In genomic region chr11:68408127-68408526, GRCm38 (mm10) we compare ENCODE assay signal across 8 mouse cellular contexts. TPM values are rescaled to one million over a fixed set of nuclear protein-coding genes. Genes with fewer than 3 reads are reported as not detected.
DNase-seq lines count a peak whose midpoint lies in the region; TF ChIP-seq lines count a peak whose summit lies in the region.
"Had no signal": no experiment of that assay in that cellular context is flagged by ENCODE, and none has a peak within 500 bp of the region (broad histone marks: within the 10 kb centered on the region; RNA-seq: fewer than 3 reads in every experiment).

No protein-coding gene starts in this region.

- no peak overlapping the region for H3K4me2 ChIP-seq in CH12.LX (ENCODE audit: insufficient read depth, low read depth, poor library complexity, severe bottlenecking)
- H3K4me2 ChIP-seq: limb, embryonic 13.5 days had no signal

- TF ChIP-seq RAD21 in CH12.LX (IDR thresholded peaks at IDR 0.05; ENCODE audit: low read depth, low read length): no peak; the same call in none of the 2 replicates

- peaks cover under 1% of the 10 kb centered on the region for H3K9me3 ChIP-seq in CH12.LX (replicated peaks; ENCODE audit: low read length)
- H3K9me3 ChIP-seq: limb, embryonic 13.5 days had no signal

- TF ChIP-seq POLR2A in CH12.LX (IDR thresholded peaks at IDR 0.05; ENCODE audit: low read depth, low read length): no peak

- in situ Hi-C loops in CH12.LX (cut with MboI; ENCODE audit: low pct_ligation_motif_present, low pct_unique_long_range_greater_than_20kb, low sequenced_read_pairs): loop anchor here (5.0 kb wide), 1 partner anchor 411 kb away; no protein-coding TSS in a partner anchor

- no peak overlapping the region for H3K27ac ChIP-seq in CH12.LX (ENCODE audit: insufficient read depth, low read depth)
- H3K27ac ChIP-seq: limb, embryonic 13.5 days had no signal

- peak; percentile 88 to 99 for TF ChIP-seq CTCF in CH12.LX (conservative IDR thresholded peaks at IDR 0.05 in 1 of 2, IDR thresholded peaks at IDR 0.05 in 1 of 2; ENCODE audit: low read depth in 2 of 2, low read length in 2 of 2)

- peaks cover 0 to 11% of the 10 kb centered on the region in 2 experiments; a peak in 2 of 4 replicates for H3K4me1 ChIP-seq in CH12.LX (ENCODE audit: control insufficient read depth in 1 of 2, insufficient read depth in 2 of 2)
- H3K4me1 ChIP-seq: limb, embryonic 13.5 days had no signal

- dilution Hi-C loops in CH12.LX (cut with MboI; ENCODE audit: extremely low pct_ligation_motif_present, extremely low pct_unique_long_range_greater_than_20kb, low sequenced_read_pairs): no loop called here

- H3K4me3 ChIP-seq in CH12.LX (replicated peaks in 1 of 3; ENCODE audit: low read depth in 2 of 3, low read length in 2 of 3, poor library complexity in 1 of 3): no peak overlapping the region
- H3K4me3 ChIP-seq: limb, embryonic 13.5 days had no signal

- DNase-seq in CH12.LX (ENCODE audit: extremely low read depth): peak; percentile 86
- peak; percentile 77 for DNase-seq in R1 (ENCODE audit: low read depth, low spot score)
- DNase-seq in cerebellum, postnatal 25 days: peak; percentile 70 to 87
- DNase-seq in gastrocnemius, postnatal 10 days: peak; percentile 79
- peak; percentile 78 to 85 for DNase-seq in kidney, postnatal 4 days
- DNase-seq in lung, postnatal 10 days: peak; percentile 91
- peak; percentile 69 for DNase-seq in right cerebral cortex, postnatal 14 days

- H3K9ac ChIP-seq in CH12.LX (ENCODE audit: insufficient read depth, low read depth): no peak overlapping the region
- H3K9ac ChIP-seq: limb, embryonic 13.5 days had no signal

- H3K36me3 ChIP-seq in CH12.LX (replicated peaks in 1 of 2; ENCODE audit: control insufficient read depth in 1 of 2, insufficient read depth in 1 of 2, low read length in 1 of 2): no peaks in the 10 kb centered on the region
- H3K36me3 ChIP-seq: limb, embryonic 13.5 days had no signal

- H3K27me3 ChIP-seq in CH12.LX (replicated peaks): no peaks in the 10 kb centered on the region

- no peaks in the 10 kb centered on the region for H3K79me2 ChIP-seq in CH12.LX (replicated peaks; ENCODE audit: control insufficient read depth, extremely low read depth, insufficient read depth, poor library complexity, severe bottlenecking)

- no peak for TF ChIP-seq EP300 in CH12.LX (IDR thresholded peaks at IDR 0.05; ENCODE audit: low read length)

TF ChIP-seq in CH12.LX, 34 proteins besides CTCF, POLR2A, EP300 and RAD21:
- peak; percentile 61; the same call in 1 of the 2 replicates for TF ChIP-seq MYC (IDR thresholded peaks at IDR 0.05; ENCODE audit: low read depth, low read length)
- TF ChIP-seq ETS1 (conservative IDR thresholded peaks at IDR 0.05; ENCODE audit: low read depth, low read length): no peak
- TF ChIP-seq KAT2A (IDR thresholded peaks at IDR 0.05; ENCODE audit: insufficient replicate concordance, low read length): no peak
- peak; percentile 54 for TF ChIP-seq ZNF384 (IDR thresholded peaks at IDR 0.05; ENCODE audit: low read depth, low read length)
- TF ChIP-seq UBTF (IDR thresholded peaks at IDR 0.05; ENCODE audit: low read depth, low read length): no peak
- peak; percentile 52; the same call in 1 of the 2 replicates for TF ChIP-seq SIN3A (IDR thresholded peaks at IDR 0.05; ENCODE audit: low read length)
- no peak for TF ChIP-seq ZKSCAN1 (IDR thresholded peaks at IDR 0.05; ENCODE audit: borderline replicate concordance, low read depth, low read length)
- TF ChIP-seq E2F4 (IDR thresholded peaks at IDR 0.05; ENCODE audit: insufficient replicate concordance, low read depth, low read length): peak; percentile 56; the same call in 1 of the 2 replicates
- peak; percentile 97 for TF ChIP-seq SMC3 (IDR thresholded peaks at IDR 0.05; ENCODE audit: low read depth, low read length)
- 0 out of 2 replicates have a peak, but pooled peaks have one; percentile 40 for TF ChIP-seq RCOR1 (conservative IDR thresholded peaks at IDR 0.05; ENCODE audit: low read depth, low read length)
- TF ChIP-seq ELF1 (IDR thresholded peaks at IDR 0.05; ENCODE audit: low read depth, low read length): no peak; the same call in 1 of the 2 replicates
- TF ChIP-seq NELFE (IDR thresholded peaks at IDR 0.05; ENCODE audit: low read depth, low read length): peak; percentile 57; the same call in 1 of the 2 replicates
- TF ChIP-seq MAFK (IDR thresholded peaks at IDR 0.05; ENCODE audit: insufficient replicate concordance, low read length): no peak
- TF ChIP-seq BHLHE40 (IDR thresholded peaks at IDR 0.05; ENCODE audit: low read depth, low read length): no peak
- peak; percentile 97 for TF ChIP-seq ZC3H11A (IDR thresholded peaks at IDR 0.05; ENCODE audit: low read depth, low read length)
- TF ChIP-seq PAX5 (IDR thresholded peaks at IDR 0.05; ENCODE audit: low read length): no peak
- peak; percentile 59; the same call in 1 of the 2 replicates for TF ChIP-seq JUND (conservative IDR thresholded peaks at IDR 0.05; ENCODE audit: low read depth, low read length)
- no peak for TF ChIP-seq TBP (conservative IDR thresholded peaks at IDR 0.05; ENCODE audit: low read depth, low read length)
- peak; percentile 36; the same call in 1 of the 2 replicates for TF ChIP-seq TCF12 (IDR thresholded peaks at IDR 0.05; ENCODE audit: low read depth, low read length)
- TF ChIP-seq IRF4 (IDR thresholded peaks at IDR 0.05; ENCODE audit: low read depth, low read length): peak; percentile 42; the same call in 1 of the 2 replicates
- no peak for TF ChIP-seq ZMIZ1 (IDR thresholded peaks at IDR 0.05; ENCODE audit: low read depth, low read length)
- TF ChIP-seq MAX (IDR thresholded peaks at IDR 0.05; ENCODE audit: low read length): peak; percentile 40; the same call in 1 of the 2 replicates
- no peak for TF ChIP-seq POLR2AphosphoS2 (IDR thresholded peaks at IDR 0.05; ENCODE audit: low read depth, low read length)
- TF ChIP-seq CHD1 (IDR thresholded peaks at IDR 0.05; ENCODE audit: low read depth, low read length): no peak
- no peak for TF ChIP-seq USF1 (IDR thresholded peaks at IDR 0.05; ENCODE audit: low read depth, low read length)
- no peak for TF ChIP-seq USF2 (conservative IDR thresholded peaks at IDR 0.05; ENCODE audit: low read depth, low read length)
- TF ChIP-seq HCFC1 (IDR thresholded peaks at IDR 0.05; ENCODE audit: low read depth, low read length): no peak
- TF ChIP-seq JUN (IDR thresholded peaks at IDR 0.05; ENCODE audit: insufficient read depth, low read depth, low read length): no peak
- no peak for TF ChIP-seq CHD2 (IDR thresholded peaks at IDR 0.05; ENCODE audit: low read length)
- 0 out of 2 replicates have a peak, but pooled peaks have one; percentile 26 for TF ChIP-seq MEF2A (IDR thresholded peaks at IDR 0.05; ENCODE audit: borderline replicate concordance, low read depth, low read length)
- TF ChIP-seq MAZ (IDR thresholded peaks at IDR 0.05; ENCODE audit: low read depth, low read length): no peak; the same call in 1 of the 2 replicates
- TF ChIP-seq GABPA (IDR thresholded peaks at IDR 0.05; ENCODE audit: insufficient replicate concordance, low read depth, low read length): no peak
- TF ChIP-seq MXI1 (IDR thresholded peaks at IDR 0.05; ENCODE audit: low read depth, low read length): no peak; the same call in 1 of the 2 replicates
- 0 out of 2 replicates have a peak, but pooled peaks have one; percentile 13 for TF ChIP-seq NRF1 (IDR thresholded peaks at IDR 0.05; ENCODE audit: low read depth, low read length)

RNA-seq across cellular contexts. Expression of gene Ntn1, which starts 7.5 kb away (rescaled TPM):
- total RNA-seq in CH12.LX (2012; rRNA removed) (0.38 and 0.59 TPM in 2 replicates), CH12.LX (2014; rRNA removed) (0.47 and 0.54 TPM in 2 replicates)
- polyA plus RNA-seq in CH12.LX (2012; ENCODE audit: insufficient read length, low read depth): 0.78 and 1.2 TPM in 2 replicates
- 10 to 100 TPM; 12.2 to 14.4 TPM for total RNA-seq in gastrocnemius, postnatal 10 days (2021)

RNA-seq across cellular contexts. Expression of gene Pik3r5, which starts 23.8 kb away (rescaled TPM):
- 5.7 and 8.3 TPM in 2 replicates for total RNA-seq in CH12.LX (2012; rRNA removed)
- 2.9 and 3.5 TPM in 2 replicates for total RNA-seq in CH12.LX (2014; rRNA removed)
- polyA plus RNA-seq in CH12.LX (2012; ENCODE audit: insufficient read length, low read depth): 7.3 and 9.4 TPM in 2 replicates
- under 1 TPM; 0.52 to 0.54 TPM for total RNA-seq in gastrocnemius, postnatal 10 days (2021)

Comparison
In these comparisons a context has a peak if more than half of its experiments do, and no peak if none do; other contexts are left out.
1. RNA of gene Ntn1, which starts 7.5 kb away (total RNA-seq): 12.2 to 14.4 TPM in gastrocnemius, postnatal 10 days; 0.38 to 0.59 TPM in CH12.LX; every median in the first group is over 4 times any median in the second.
2. Peak in every context shown above with its lines, with median percentiles within 50 percentile points of each other: DNase-seq.